Mouse (Mus musculus) megakaryocyte, embryonic 14.5 days (primary cell): Measurements from ENCODE around the gene Tas2r106.

Experiments used
- FLI1 ChIP-seq: IDR thresholded peaks from 2 replicates; pipeline ENCODE4 v1.6.1; 2012; ENCODE audit warnings: low read length, inconsistent platforms, mixed read lengths
- GATA1 ChIP-seq: IDR thresholded peaks from 3 replicates; pipeline ENCODE4 v1.6.1; 2012; ENCODE audit warnings: mixed read lengths, low read length, inconsistent platforms, borderline replicate concordance

GRCm38 (mm10) chr6:131678786-131679185 lies at the start of gene Tas2r106:
- TF ChIP-seq GATA1 (no peak), FLI1 (no peak)
